Comparison of ENCODE assay signal across 12 mouse cellular contexts in genomic region chr2:26360772-26361171, GRCm38 (mm10). TPM values are rescaled to one million over a fixed set of nuclear protein-coding genes. Genes with fewer than 3 reads are reported as not detected.
DNase-seq lines count a peak whose midpoint lies in the region; ATAC-seq and TF ChIP-seq lines count a peak whose summit lies in the region.
"Had no signal": no experiment of that assay in that cellular context is flagged by ENCODE, and none has a peak within 500 bp of the region (broad histone marks: within the 10 kb centered on the region; RNA-seq: fewer than 3 reads in every experiment).

Gene Card9 (minus strand): TSS chr2:26360918.

- 33% methylated on average over 3 of the region's 3 CpGs for whole genome bisulfite sequencing in lung, postnatal 0 days
- 40% methylated on average over 3 of the region's 3 CpGs for WGBS in stomach, postnatal 0 days
- WGBS in forebrain, embryonic 15.5 days = 66% methylated on average over 3 of the region's 3 CpGs

- H3K27ac ChIP-seq in lung, postnatal 0 days (ENCODE audit: low read length) = peak within 1 kb of the TSS; percentile 38; the same call in 1 of the 2 replicates
- H3K27ac ChIP-seq in stomach, postnatal 0 days (replicated peaks) = 0 out of 2 replicates have a peak within 1 kb of the TSS, but pooled peaks have one; percentile 8
- no peak within 1 kb of the TSS for H3K27ac ChIP-seq in forebrain, embryonic 15.5 days (replicated peaks)
- H3K27ac ChIP-seq: left cerebral cortex, adult 2 months had no signal

- peak; percentile 52 to 54; a peak in 3 of 4 replicates for ATAC-seq in hematopoietic stem cell, adult 5-6 weeks (replicated peaks in 1 of 2; ENCODE audit: insufficient read depth in 1 of 2, low FRiP score in 2 of 2, low TSS enrichment in 1 of 2, low read depth in 1 of 2, poor library complexity in 2 of 2, severe bottlenecking in 2 of 2)
- ATAC-seq in lung, postnatal 0 days = peak; percentile 13; the same call in 1 of the 2 replicates
- ATAC-seq in stomach, postnatal 0 days (ENCODE audit: low FRiP score, low TSS enrichment) = no peak
- no peak for ATAC-seq in forebrain, embryonic 15.5 days (replicated peaks)
- ATAC-seq: hindbrain, embryonic 16.5 days; midbrain, embryonic 16.5 days had no signal

- no peak for TF ChIP-seq CTCF in lung, postnatal 0 days (IDR thresholded peaks at IDR 0.05)
- TF ChIP-seq CTCF in stomach, postnatal 0 days (IDR thresholded peaks at IDR 0.05; ENCODE audit: low read depth) = no peak

- DNase-seq in spleen, postnatal 36 days (ENCODE audit: low spot score in 2 of 2) = peak; percentile 16 to 25
- DNase-seq in spleen, adult 12 weeks (ENCODE audit: low spot score) = no peak
- DNase-seq in lung, postnatal 0 days (ENCODE audit: low spot score) = peak; percentile 32
- DNase-seq in stomach, postnatal 0 days (ENCODE audit: low spot score) = no peak
- DNase-seq in layer of hippocampus, postnatal 25 days (ENCODE audit: extremely low spot score in 1 of 2, low spot score in 1 of 2) = no peak
- DNase-seq: adrenal gland, postnatal 14 days; thymus, postnatal 14 days had no signal

- no peak within 1 kb of the TSS for H3K4me3 ChIP-seq in lung, postnatal 0 days (ENCODE audit: low read depth, low read length)
- H3K4me3 ChIP-seq in stomach, postnatal 0 days (ENCODE audit: low read depth, low read length) = no peak within 1 kb of the TSS
- no peak within 1 kb of the TSS for H3K4me3 ChIP-seq in forebrain, embryonic 15.5 days
- H3K4me3 ChIP-seq: left cerebral cortex, adult 2 months had no signal

- H3K9ac ChIP-seq in lung, postnatal 0 days (replicated peaks; ENCODE audit: low read depth) = no peak within 1 kb of the TSS
- H3K9ac ChIP-seq in stomach, postnatal 0 days (ENCODE audit: low read length) = no peak within 1 kb of the TSS
- H3K9ac ChIP-seq in forebrain, embryonic 15.5 days (replicated peaks) = no peak within 1 kb of the TSS

- H3K4me1 ChIP-seq in lung, postnatal 0 days (ENCODE audit: insufficient read depth, low read depth, low read length) = no peaks in the 10 kb centered on the region; the same call in 1 of the 2 replicates
- no peaks in the 10 kb centered on the region for H3K4me1 ChIP-seq in stomach, postnatal 0 days (replicated peaks; ENCODE audit: control insufficient read depth, insufficient read depth)
- H3K4me1 ChIP-seq in forebrain, embryonic 15.5 days = no peaks in the 10 kb centered on the region

- H3K27me3 ChIP-seq in lung, postnatal 0 days (replicated peaks; ENCODE audit: insufficient read depth, low read length) = no peaks in the 10 kb centered on the region
- H3K27me3 ChIP-seq in stomach, postnatal 0 days (ENCODE audit: control insufficient read depth, insufficient read depth, low read length) = no peaks in the 10 kb centered on the region
- no peaks in the 10 kb centered on the region for H3K27me3 ChIP-seq in forebrain, embryonic 15.5 days

- TF ChIP-seq EP300 in lung, postnatal 0 days (IDR thresholded peaks at IDR 0.05) = no peak
- TF ChIP-seq EP300 in stomach, postnatal 0 days (optimal IDR thresholded peaks at IDR 0.05) = no peak

- no peaks in the 10 kb centered on the region for H3K36me3 ChIP-seq in lung, postnatal 0 days (ENCODE audit: insufficient read depth, low read length)
- peaks cover 6% of the 10 kb centered on the region; the same call in 1 of the 2 replicates for H3K36me3 ChIP-seq in stomach, postnatal 0 days (ENCODE audit: control insufficient read depth, insufficient read depth, low read length)
- peaks cover 16% of the 10 kb centered on the region for H3K36me3 ChIP-seq in forebrain, embryonic 15.5 days

- H3K4me2 ChIP-seq in lung, postnatal 0 days (replicated peaks; ENCODE audit: low read depth, low read length) = 0 out of 2 replicates have a peak within 1 kb of the TSS, but pooled peaks have one; percentile 11
- no peak within 1 kb of the TSS for H3K4me2 ChIP-seq in stomach, postnatal 0 days (replicated peaks; ENCODE audit: low read depth)
- H3K4me2 ChIP-seq in forebrain, embryonic 15.5 days (replicated peaks) = no peak within 1 kb of the TSS

- no peaks in the 10 kb centered on the region for H3K9me3 ChIP-seq in lung, postnatal 0 days (ENCODE audit: low read length)
- no peaks in the 10 kb centered on the region for H3K9me3 ChIP-seq in stomach, postnatal 0 days (ENCODE audit: control insufficient read depth, low read length)
- no peaks in the 10 kb centered on the region for H3K9me3 ChIP-seq in forebrain, embryonic 15.5 days

RNA-seq across cellular contexts. Expression of gene Card9, which starts in this region (rescaled TPM):
- total RNA-seq in hematopoietic stem cell, adult 5-6 weeks (2017) = 13.4 and 20.8 TPM in 2 replicates
- polyA plus RNA-seq in lung, postnatal 0 days (2015; fragmentation: Nextera tagmentation; extraction: Ambion mirVana) = 9.9 and 10.9 TPM in 2 replicates
- 0.51 and 0.55 TPM in 2 replicates for polyA plus RNA-seq in stomach, postnatal 0 days (2015; fragmentation: Nextera tagmentation; extraction: Ambion mirVana)
- 1 to 10 TPM; 1.6 to 2.6 TPM for total RNA-seq in layer of hippocampus, postnatal 25 days (2021)
- polyA plus RNA-seq in forebrain, embryonic 15.5 days (2015; fragmentation: Nextera tagmentation; extraction: Ambion mirVana) = 1.4 and 1.5 TPM in 2 replicates

Comparison
In these comparisons a context has a peak if more than half of its experiments do, and no peak if none do; other contexts are left out.
1. DNase-seq: peak in spleen, postnatal 36 days (2 of 2) and lung, postnatal 0 days (single experiment); none in spleen, adult 12 weeks (single experiment), stomach, postnatal 0 days (single experiment) and layer of hippocampus, postnatal 25 days (0 of 2).
2. ATAC-seq: peak in hematopoietic stem cell, adult 5-6 weeks (2 of 2) and lung, postnatal 0 days (single experiment); none in stomach, postnatal 0 days (single experiment) and forebrain, embryonic 15.5 days (single experiment).